Mouse (Mus musculus) forebrain, embryonic 16.5 days (tissue): Measurements from ENCODE around the gene Nfx1. TPM values are rescaled to one million over a fixed set of nuclear protein-coding genes. Genes with fewer than 3 reads are reported as not detected.
A peak's percentile ranks its signal among the peaks of the same experiment; 100 is the strongest.
"Not testable (repeated sequence)": the region's sequence is repeated elsewhere in the genome, so short reads cannot be mapped to it uniquely, and the experiment has no call there.

Source experiments
- ATAC-seq: fragments of 200-750 bp; cut with Nextera tagmentation; 2 replicates; pipeline ENCODE4 v1.8.0; 2017; ENCODE audit warnings: mild to moderate bottlenecking, moderate library complexity
- H3K27ac ChIP-seq: fragments of 300-500 bp; sonication (generic); 2 replicates; pipeline ENCODE4 v1.5.1; 2014; ENCODE audit warnings: low read length, control low read depth
- H3K27me3 ChIP-seq: fragments of 300-500 bp; sonication (generic); replicated peaks from 2 replicates; pipeline ENCODE4 v1.6.1; 2014; ENCODE audit warnings: low read length; ENCODE audit not compliant: control insufficient read depth, insufficient read depth
- H3K36me3 ChIP-seq: fragments of 300-500 bp; sonication (generic); 2 replicates; pipeline ENCODE4 v1.6.1; 2014; ENCODE audit not compliant: control insufficient read depth, insufficient read depth
- H3K4me1 ChIP-seq: fragments of 300-500 bp; sonication (generic); replicated peaks from 2 replicates; pipeline ENCODE4 v1.6.1; 2014; ENCODE audit warnings: low read length; ENCODE audit not compliant: control insufficient read depth, insufficient read depth
- H3K4me2 ChIP-seq: fragments of 300-500 bp; sonication (generic); 2 replicates; pipeline ENCODE4 v1.6.1; 2014; ENCODE audit warnings: mild to moderate bottlenecking, low read length, control low read depth
- H3K4me3 ChIP-seq: fragments of 300-500 bp; sonication (generic); replicated peaks from 2 replicates; pipeline ENCODE4 v1.5.1; 2014; ENCODE audit warnings: mild to moderate bottlenecking, low read length, control low read depth
- H3K9ac ChIP-seq: fragments of 300-500 bp; sonication (generic); replicated peaks from 2 replicates; pipeline ENCODE4 v1.6.1; 2014; ENCODE audit warnings: low read depth, low read length, control low read depth
- H3K9me3 ChIP-seq: fragments of 300-500 bp; sonication (generic); 2 replicates; pipeline ENCODE4 v1.6.1; 2016; ENCODE audit warnings: low read length; ENCODE audit not compliant: control insufficient read depth
- WGBS: fragments of 180-500 bp; shearing (Covaris S2); extraction: QIAGEN DNeasy Blood & Tissue Kit; methylation state at CpG from one replicate; pipeline ENCODE4 v1.1.7; 2014; 5-methylcytosine and 5-hydroxymethylcytosine counted together
- polyA plus RNA-seq: library from polyadenylated mRNA; unstranded; fragments of >200 nt; fragmentation: Nextera tagmentation; extraction: Ambion mirVana; gene quantifications from 2 replicates; pipeline ENCODE4 v1.2.1, GENCODE M21; 2015

Nfx1 gene
- polyA plus RNA-seq, result 133 and 141 TPM in 2 replicates

DNA sequence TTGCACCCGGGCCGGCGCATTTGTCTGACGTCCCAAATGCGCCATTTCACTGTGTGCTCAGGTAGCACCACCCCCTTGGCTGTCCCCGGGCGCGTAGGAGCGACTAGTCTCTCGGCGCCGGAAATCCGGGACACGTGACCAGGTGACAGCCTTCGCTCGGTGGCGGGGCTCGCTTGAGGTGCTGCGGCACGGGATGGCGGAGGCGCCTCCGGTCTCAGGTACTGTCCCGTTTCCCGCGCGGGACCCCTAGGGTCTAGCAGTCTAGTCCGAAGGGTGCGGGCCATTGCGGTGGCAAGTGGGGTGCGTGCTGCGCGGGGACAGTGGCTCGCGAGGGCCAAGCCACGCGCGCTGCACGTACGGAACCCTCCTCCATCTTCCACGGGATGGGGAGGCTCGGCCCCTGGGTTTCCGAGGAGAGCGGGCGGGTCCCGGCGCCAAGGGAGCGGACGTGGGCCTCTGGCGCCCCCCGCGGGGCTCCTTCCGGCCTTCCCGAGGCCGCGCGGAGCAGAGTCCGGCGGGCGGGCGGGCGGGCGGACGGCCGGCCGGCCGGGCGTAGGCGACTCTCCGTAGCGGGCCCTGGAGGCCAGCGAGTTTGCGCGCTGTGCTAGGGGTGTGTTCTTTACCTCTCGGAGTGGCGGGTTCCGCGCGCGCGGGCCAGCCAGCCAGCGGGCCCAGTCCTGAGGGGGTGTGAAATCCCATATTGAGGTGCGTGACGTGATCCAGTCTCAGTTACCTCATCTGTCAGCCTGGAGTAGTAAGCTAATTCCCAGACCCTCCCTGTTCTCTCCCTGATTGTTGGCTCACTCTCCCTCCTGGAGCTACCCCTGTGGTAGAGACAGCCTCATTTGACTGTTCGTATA, at the start of gene Nfx1:
Gene Nfx1, plus strand, starts transcription at position 65 of the 860 bp plus-strand sequence.
- peaks cover 15% of the 10 kb centered on the region for H3K4me1 ChIP-seq
- WGBS, result under 1% methylated on average over 77 of the region's 85 CpGs
- H3K9me3 ChIP-seq, result no peaks in the 10 kb centered on the region
- H3K9ac ChIP-seq, result peak within 1 kb of the TSS; percentile 92
- peak within 1 kb of the TSS; percentile 97 for H3K4me3 ChIP-seq
- no peaks in the 10 kb centered on the region for H3K27me3 ChIP-seq
- peak within 1 kb of the TSS; percentile 89 for H3K27ac ChIP-seq
- peak; percentile 98 for ATAC-seq
- H3K36me3 ChIP-seq, result peaks cover 2% of the 10 kb centered on the region; the same call in 1 of the 2 replicates
- peak within 1 kb of the TSS; percentile 81 for H3K4me2 ChIP-seq

DNA sequence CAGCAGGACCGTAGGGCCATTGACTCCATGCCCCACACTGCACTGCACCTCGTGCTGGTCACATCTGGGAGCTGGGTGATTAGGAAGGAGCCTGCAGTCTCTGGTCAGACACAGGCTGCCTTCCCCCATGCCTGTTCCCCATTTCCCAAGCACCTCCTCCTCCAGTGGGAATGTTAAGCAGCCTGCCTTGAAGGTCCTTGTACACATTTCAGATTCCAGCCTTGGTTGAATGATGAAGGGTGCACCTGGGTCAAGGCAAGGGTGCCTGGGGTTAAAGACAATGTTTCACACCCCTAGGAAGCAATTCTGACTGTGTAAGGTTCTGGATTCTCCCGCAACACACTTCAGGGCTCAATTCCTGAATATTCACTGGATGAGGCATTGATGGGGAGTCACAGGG, 49.4 kb upstream of the Nfx1 start:
- H3K4me1 ChIP-seq, result no peaks in the 10 kb centered on the region
- WGBS, result 69% methylated on average over 3 of the region's 3 CpGs
- no peak overlapping the region for H3K27ac ChIP-seq
- ATAC-seq, result no peak
- H3K27me3 ChIP-seq, result no peaks in the 10 kb centered on the region
- H3K4me3 ChIP-seq, result no peak overlapping the region
- H3K36me3 ChIP-seq, result no peaks in the 10 kb centered on the region
- H3K9ac ChIP-seq, result no peak overlapping the region
- H3K4me2 ChIP-seq, result no peak overlapping the region
- no peaks in the 10 kb centered on the region for H3K9me3 ChIP-seq

DNA sequence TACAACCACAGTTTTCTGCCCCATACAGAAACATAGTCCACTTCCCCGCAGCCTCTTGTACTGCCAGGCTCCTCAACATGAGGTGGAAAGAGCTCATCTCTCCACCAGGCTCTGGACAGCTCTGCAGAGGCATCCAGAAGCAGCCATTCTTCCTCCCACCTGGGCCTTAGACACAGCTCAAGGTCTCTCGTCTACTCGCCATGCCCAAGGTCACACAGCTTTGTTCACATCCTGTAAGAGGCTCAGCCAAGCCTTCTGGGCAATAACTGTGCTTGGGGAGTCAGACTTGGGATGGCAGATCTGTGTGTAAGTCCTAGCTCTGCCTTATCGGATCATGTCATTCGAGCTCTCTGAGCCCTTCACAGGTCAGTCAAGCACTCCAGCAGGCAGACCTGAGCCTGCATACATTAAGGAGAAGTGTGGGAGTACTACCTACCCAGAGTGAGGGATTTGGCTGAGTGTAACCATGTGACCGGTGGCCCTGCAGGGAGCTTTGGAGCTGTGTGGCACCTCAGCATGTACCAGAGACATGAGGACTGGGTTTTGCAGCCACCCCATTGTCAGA, 47.5 kb upstream of the Nfx1 start:
- H3K27ac ChIP-seq, result no peak overlapping the region
- H3K4me2 ChIP-seq, result no peak overlapping the region
- no peak overlapping the region for H3K9ac ChIP-seq
- no peaks in the 10 kb centered on the region for H3K27me3 ChIP-seq
- no peaks in the 10 kb centered on the region for H3K36me3 ChIP-seq
- H3K4me3 ChIP-seq, result no peak overlapping the region
- no peaks in the 10 kb centered on the region for H3K9me3 ChIP-seq
- WGBS, result 82% methylated on average over 6 of the region's 6 CpGs
- no peak for ATAC-seq
- no peaks in the 10 kb centered on the region for H3K4me1 ChIP-seq

DNA sequence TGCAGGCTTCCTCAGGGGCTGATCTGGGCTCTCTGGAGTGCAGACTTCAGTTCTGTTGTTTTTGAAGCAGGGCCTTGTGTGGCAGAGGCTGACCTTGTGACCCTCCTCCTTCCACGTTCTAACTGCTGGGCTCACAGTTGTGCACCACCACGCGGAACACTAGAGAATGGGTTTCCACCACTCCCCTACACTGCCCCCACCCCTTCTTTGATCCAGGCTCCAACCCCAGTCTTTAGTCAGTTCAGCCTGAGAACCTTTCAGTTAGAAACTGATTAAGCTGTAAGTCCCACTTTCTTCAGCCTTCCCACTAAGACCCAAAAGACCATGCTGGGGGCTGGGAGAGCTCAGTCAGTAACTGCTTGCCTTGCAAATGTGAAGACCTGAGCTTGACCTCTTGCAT, 45.1 kb upstream of the Nfx1 start:
- no peaks in the 10 kb centered on the region for H3K27me3 ChIP-seq
- no peak overlapping the region for H3K9ac ChIP-seq
- H3K27ac ChIP-seq, result no peak overlapping the region
- no peaks in the 10 kb centered on the region for H3K4me1 ChIP-seq
- 45% methylated on average over 3 of the region's 3 CpGs for WGBS
- no peaks in the 10 kb centered on the region for H3K36me3 ChIP-seq
- H3K4me3 ChIP-seq, result no peak overlapping the region
- no peaks in the 10 kb centered on the region for H3K9me3 ChIP-seq
- ATAC-seq, result no peak
- no peak overlapping the region for H3K4me2 ChIP-seq

DNA sequence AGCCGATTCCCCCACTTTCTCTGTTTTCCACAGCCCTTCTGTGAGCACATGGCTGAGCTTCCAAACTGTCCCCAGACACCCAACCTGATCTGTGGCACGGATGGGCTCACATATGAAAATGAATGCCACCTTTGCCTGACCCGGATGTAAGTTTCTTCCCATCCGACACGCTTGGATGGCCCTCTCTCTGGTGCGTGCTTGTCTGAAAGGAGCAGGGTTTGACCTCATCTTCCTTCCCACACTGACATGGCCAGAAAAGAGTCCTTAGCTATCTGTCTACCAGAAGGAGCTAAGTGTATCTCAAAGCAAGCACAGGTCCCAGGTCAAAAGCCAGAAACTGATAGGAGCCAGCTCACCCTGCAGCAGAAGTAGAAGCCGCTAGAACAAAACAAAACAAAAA, 41.7 kb upstream of the Nfx1 start:
- Histone ChIP-seq H3K9ac (no peak overlapping the region), H3K27me3 (no peaks in the 10 kb centered on the region), H3K36me3 (no peaks in the 10 kb centered on the region; the same call in 1 of the 2 replicates), H3K4me1 (no peaks in the 10 kb centered on the region), H3K9me3 (no peaks in the 10 kb centered on the region), H3K4me2 (no peak overlapping the region), H3K4me3 (no peak overlapping the region), H3K27ac (no peak overlapping the region)
- ATAC-seq, result no peak
- 86% methylated on average over 7 of the region's 7 CpGs for WGBS

DNA sequence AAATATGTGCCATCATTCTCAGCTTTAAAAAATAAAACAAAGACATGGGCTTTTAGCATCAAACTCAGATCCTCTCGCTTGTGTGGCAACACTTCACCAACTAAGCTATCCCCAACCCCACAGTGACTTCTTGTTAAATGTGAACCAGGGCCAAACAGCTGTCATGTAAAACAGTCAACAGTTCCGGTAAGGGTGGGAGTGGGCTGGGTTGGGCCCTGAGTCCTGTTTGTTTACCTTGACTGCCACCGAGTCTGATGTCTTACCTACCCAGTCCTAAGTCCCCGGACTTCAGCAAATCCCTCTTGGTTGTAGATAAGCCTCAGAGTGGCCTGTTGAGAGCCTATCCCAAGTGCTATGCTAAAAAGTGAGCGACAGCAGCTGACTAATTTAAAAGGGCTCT, 37.0 kb upstream of the Nfx1 start:
- H3K9ac ChIP-seq, result no peak overlapping the region
- WGBS, result 95% methylated on average over 5 of the region's 5 CpGs
- H3K27ac ChIP-seq, result no peak overlapping the region
- H3K4me2 ChIP-seq, result no peak overlapping the region
- no peak for ATAC-seq
- H3K27me3 ChIP-seq, result no peaks in the 10 kb centered on the region
- no peaks in the 10 kb centered on the region for H3K4me1 ChIP-seq
- no peak overlapping the region for H3K4me3 ChIP-seq
- no peaks in the 10 kb centered on the region for H3K9me3 ChIP-seq
- H3K36me3 ChIP-seq, result peaks cover 16% of the 10 kb centered on the region

DNA sequence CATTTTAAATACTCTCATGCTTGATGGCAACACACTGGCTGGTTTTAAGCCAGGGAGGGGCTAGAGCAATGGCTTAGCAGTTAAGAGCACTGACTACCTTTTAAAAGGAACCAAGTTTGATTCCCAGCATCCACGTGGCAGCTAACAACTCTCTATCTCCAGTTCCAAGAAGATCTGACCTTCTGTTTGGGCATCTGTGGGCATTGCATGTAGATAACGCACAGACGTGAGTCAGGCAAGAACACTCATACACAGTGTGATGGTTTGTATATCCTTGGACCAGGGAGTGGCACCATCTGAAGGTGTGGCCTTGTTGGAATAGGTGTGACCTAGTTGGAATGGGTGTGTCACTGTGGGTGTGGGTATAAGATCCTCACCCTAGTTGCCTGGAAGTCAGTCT, 36.3 kb upstream of the Nfx1 start:
- not testable (repeated sequence) for H3K4me2 ChIP-seq, H3K27ac ChIP-seq, H3K9me3 ChIP-seq, H3K4me3 ChIP-seq, H3K9ac ChIP-seq, H3K27me3 ChIP-seq, ATAC-seq, H3K4me1 ChIP-seq
- peaks cover 22% of the 10 kb centered on the region for H3K36me3 ChIP-seq
- WGBS, result 95% methylated on average over 3 of the region's 3 CpGs

DNA sequence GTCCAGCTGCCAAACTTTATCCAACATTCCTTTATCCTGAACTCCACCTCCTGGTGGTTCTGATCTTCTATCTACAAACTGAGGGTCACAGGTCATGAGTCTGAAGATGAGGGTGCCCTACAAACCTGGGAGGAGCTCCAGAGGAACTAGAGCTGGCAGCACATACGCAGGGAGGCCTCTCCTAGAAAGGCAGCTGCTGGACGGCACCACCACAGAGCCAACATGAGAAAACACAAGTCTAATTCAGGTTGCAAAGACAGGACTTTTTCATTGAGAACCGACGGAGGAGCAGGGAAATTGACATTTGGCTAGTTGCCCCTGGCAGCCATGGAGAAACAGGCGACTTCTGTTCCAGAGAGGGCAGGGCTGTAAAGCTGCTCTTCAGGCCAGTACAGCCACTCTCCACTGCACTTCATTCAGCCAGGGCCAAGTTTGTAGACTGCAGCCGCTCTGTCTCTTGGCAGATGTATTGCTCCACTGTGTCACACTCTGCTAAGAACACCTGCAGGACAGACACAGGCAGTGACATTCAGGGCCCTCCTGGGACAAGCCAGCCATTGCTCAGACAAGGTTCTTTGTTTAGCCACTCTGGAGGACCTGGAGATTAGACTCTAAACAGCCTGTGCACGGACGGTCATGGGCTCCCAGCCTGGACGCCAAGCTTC, 34.4 kb upstream of the Nfx1 start:
- WGBS, result 78% methylated on average over 9 of the region's 9 CpGs
- H3K36me3 ChIP-seq, result peaks cover 34% of the 10 kb centered on the region
- no peak overlapping the region for H3K9ac ChIP-seq
- peak; percentile 71 for ATAC-seq
- H3K4me3 ChIP-seq, result no peak overlapping the region
- H3K27me3 ChIP-seq, result no peaks in the 10 kb centered on the region
- H3K4me2 ChIP-seq, result no peak overlapping the region
- no peak overlapping the region for H3K27ac ChIP-seq
- H3K4me1 ChIP-seq, result no peaks in the 10 kb centered on the region
- 0 out of 2 replicates have a peak, but pooled peaks cover 4% of the 10 kb centered on the region for H3K9me3 ChIP-seq

DNA sequence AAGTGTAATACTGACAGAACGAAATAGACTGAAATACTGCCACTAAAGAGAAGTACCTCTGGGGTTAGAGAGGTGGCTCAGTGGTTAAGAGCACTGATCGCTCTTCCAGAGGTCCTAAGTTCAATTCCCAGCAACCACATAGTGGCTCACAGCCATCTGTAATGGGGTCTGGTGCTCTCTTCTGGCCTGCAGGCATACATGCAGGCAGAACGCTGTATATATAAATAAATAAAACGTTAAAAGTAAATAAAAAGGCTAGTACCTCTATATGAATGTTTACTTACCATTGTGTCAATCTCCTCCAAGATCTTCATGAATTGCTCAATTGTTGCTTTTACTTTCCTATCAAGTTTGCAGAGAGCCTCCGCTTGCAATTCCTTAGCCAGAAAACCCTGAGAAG, 31.9 kb upstream of the Nfx1 start:
- WGBS, result over 99% methylated on average over 5 of the region's 5 CpGs
- Histone ChIP-seq H3K27ac (no peak overlapping the region), H3K9me3 (0 out of 2 replicates have a peak, but pooled peaks cover 4% of the 10 kb centered on the region), H3K9ac (no peak overlapping the region), H3K4me3 (no peak overlapping the region), H3K4me2 (no peak overlapping the region), H3K27me3 (no peaks in the 10 kb centered on the region), H3K36me3 (peaks cover 46% of the 10 kb centered on the region), H3K4me1 (no peaks in the 10 kb centered on the region)
- ATAC-seq, result no peak
